13 mouse cellular contexts compared by ENCODE assay signal in genomic region chr6:120082951-120083411, GRCm38 (mm10). TPM values are rescaled to one million over a fixed set of nuclear protein-coding genes. Genes with fewer than 3 reads are reported as not detected.
DNase-seq lines count a peak whose midpoint lies in the region; ATAC-seq lines count a peak whose summit lies in the region.
"Had no signal": no experiment of that assay in that cellular context is flagged by ENCODE, and none has a peak within 500 bp of the region (broad histone marks: within the 10 kb centered on the region; RNA-seq: fewer than 3 reads in every experiment).

No protein-coding gene starts in this region.

- ATAC-seq in megakaryocyte-erythroid progenitor cell, adult 5-6 weeks (replicated peaks; ENCODE audit: low FRiP score, low TSS enrichment, poor library complexity, severe bottlenecking), result 0 out of 2 replicates have a peak, but pooled peaks have one; percentile 59

- peak; percentile 38 for DNase-seq in 3134 (ENCODE audit: extremely low read depth, insufficient read length, low spot score)
- peak; percentile 96 for DNase-seq in CD4-positive helper T cell, adult 2 months (ENCODE audit: low read depth, low spot score)
- peak; percentile 74 for DNase-seq in c-Kit-positive CD71-negative TER-119-negative erythroid progenitor cells, embryonic 14.5 days (ENCODE audit: low read depth)
- no peak for DNase-seq in layer of hippocampus, postnatal 36 days
- DNase-seq in cerebellum, postnatal 4 days (ENCODE audit: low spot score in 2 of 2), result no peak
- no peak for DNase-seq in right cerebral cortex, postnatal 25 days
- no peak for DNase-seq in kidney, postnatal 36 days
- DNase-seq: cerebellum, postnatal 14 days; heart, adult 18-20 months; heart, postnatal 36 days; kidney, adult 9 months; right cerebral cortex, postnatal 4 days had no signal

RNA-seq across cellular contexts. Expression of gene Ninj2, which starts 10.2 kb away (rescaled TPM):
- not detected in 2 replicates for total RNA-seq in megakaryocyte-erythroid progenitor cell, adult 5-6 weeks (2014; fragmentation: Nextera tagmentation)
- total RNA-seq in megakaryocyte-erythroid progenitor cell, adult 5-6 weeks (2017), result not detected in 2 replicates
- total RNA-seq in layer of hippocampus, postnatal 36 days (2021), result 1 to 10 TPM in 1 of 2 experiments, under 1 TPM in 1; 0.66 to 1.7 TPM
- total RNA-seq: heart, adult 18-20 months; heart, postnatal 36 days had no signal

RNA-seq across cellular contexts. Expression of gene Wnk1, which starts 44.5 kb away (rescaled TPM):
- 268 and 306 TPM in 2 replicates for total RNA-seq in megakaryocyte-erythroid progenitor cell, adult 5-6 weeks (2014; fragmentation: Nextera tagmentation)
- 123 and 192 TPM in 2 replicates for total RNA-seq in megakaryocyte-erythroid progenitor cell, adult 5-6 weeks (2017)
- 100 to 1,000 TPM; 181 to 211 TPM for total RNA-seq in layer of hippocampus, postnatal 36 days (2021)

Comparison
In these comparisons a context has a peak if more than half of its experiments do, and no peak if none do; other contexts are left out.
1. DNase-seq: peak in 3134 (single experiment), CD4-positive helper T cell, adult 2 months (single experiment) and c-Kit-positive CD71-negative TER-119-negative erythroid progenitor cells, embryonic 14.5 days (single experiment); none in layer of hippocampus, postnatal 36 days (0 of 2), cerebellum, postnatal 4 days (0 of 2), right cerebral cortex, postnatal 25 days (single experiment) and kidney, postnatal 36 days (0 of 2).